Mouse (Mus musculus): ENCODE results near the gene Abhd4.

Abhd4 gene

GRCm38 (mm10) chr14:54253741-54254291, at the start of gene Abhd4, which contains the start of gene Dad1:
TSS of gene Abhd4 (plus strand) at chr14:54254188.
TSS of gene Dad1 (minus strand) at chr14:54254104.
- DNase-seq, result peak; percentile 98

DNA sequence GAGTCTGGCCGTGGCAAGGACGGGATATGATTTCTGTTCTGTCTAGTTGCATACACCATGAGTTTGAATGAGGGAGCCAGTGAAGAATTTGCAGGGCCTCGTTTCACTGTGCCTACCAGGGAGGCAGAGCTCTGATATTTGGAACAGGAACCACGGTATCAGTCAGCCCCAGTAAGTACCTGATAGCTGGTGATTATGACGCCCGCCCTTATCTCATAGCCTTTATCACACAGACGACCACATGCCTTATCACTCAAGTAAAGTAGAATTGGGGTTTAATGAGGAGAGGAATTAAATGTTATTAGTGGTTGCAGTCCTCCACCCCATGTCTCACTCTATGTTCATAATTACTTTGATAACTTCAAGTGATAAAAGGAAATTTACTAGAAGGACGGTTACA, 49.7 kb upstream of the Abhd4 start:
- DNase-seq, result no peak

DNA sequence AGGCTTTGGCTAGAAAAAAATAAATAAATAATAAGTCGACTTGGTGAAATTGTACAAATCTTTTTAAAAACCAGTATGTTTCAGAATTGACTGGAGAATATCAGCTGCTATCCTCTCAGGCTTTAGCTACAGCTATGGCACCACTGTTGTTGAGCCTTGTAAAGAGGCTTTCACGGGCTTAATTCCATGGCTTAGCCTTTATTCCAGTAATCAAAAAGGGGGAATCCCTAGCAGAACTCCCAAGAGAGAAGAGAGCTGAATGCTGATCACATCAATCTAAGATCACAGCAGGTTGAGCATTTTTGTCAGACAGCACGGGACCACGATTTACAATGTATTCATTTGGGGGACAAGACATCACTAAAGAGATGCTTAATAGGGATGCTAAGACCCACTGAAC, 49.2 kb upstream of the Abhd4 start:
- no peak for DNase-seq

GRCm38 (mm10) chr14:54205904-54206303, 48.1 kb upstream of the Abhd4 start:
- no peak for DNase-seq

DNA sequence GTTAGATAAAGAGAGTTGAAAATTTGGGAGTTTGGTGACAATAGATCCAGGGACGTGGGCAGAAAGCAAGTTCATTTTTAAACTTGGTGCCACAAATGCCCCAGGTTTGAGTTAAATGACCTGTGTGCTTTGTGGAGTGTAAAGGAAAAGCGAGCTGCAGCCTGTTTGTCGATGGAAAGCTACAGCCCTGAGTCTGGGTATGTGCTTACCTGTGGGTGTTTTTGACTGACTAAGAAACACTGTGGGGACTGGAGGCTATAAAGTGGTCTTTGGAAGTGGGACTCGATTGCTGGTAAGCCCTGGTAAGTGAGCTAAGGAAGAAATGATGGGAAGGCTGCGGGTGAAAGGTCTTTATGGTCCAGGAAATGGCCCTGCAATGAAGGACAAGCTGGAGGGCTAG, 47.7 kb upstream of the Abhd4 start:
- DNase-seq, result no peak

- DNase-seq, result no peak
Observed at GRCm38 (mm10) chr14:54206750-54207550, 47.0 kb upstream of the Abhd4 start.

GRCm38 (mm10) chr14:54207924-54208323, 46.1 kb upstream of the Abhd4 start:
- DNase-seq, result no peak

DNA sequence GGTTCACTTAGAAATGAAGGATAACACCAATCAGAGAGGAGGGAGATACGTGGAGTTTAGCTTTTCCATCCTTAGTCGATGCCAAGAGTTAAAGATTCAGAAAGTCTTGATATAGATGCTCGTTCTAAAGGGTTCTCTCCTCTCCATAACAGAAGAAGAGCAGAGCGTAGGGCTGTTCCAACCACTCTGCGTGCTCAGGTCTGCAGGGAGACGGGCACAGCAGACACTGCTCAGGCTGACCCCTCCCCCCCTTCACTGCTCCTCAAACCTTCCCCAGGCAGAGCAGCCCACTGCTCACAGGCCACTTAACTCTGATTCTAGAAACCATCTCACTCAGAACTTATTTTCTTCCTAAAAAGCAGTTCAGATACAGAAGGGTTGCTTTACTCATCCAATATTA, 45.2 kb upstream of the Abhd4 start:
- DNase-seq, result no peak

DNA sequence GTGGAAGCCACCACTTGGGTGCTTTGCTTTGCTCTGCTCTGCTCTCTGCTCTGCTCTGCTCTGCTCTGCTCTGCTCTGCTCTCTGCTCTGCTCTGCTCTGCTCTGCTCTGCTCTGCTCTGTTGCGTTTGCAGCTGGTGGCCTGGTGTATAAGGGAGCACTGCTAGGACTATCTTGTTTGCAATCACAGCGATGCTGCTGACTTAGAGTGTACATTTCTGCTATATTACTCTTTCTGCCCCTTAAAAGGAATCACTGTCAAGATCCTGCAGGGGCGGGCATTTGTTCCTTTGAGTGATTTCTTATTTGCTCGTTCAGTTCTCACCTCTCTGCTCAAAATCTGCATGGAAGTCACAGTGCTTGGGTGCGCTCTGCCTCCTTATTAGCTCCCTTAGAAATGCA, 44.1 kb upstream of the Abhd4 start:
- DNase-seq, result no peak

- no peak for DNase-seq
Observed at GRCm38 (mm10) chr14:54210401-54210800, 43.6 kb upstream of the Abhd4 start.

- no peak for DNase-seq
Observed at GRCm38 (mm10) chr14:54211199-54211598, 42.8 kb upstream of the Abhd4 start.

- DNase-seq, result no peak
Observed at GRCm38 (mm10) chr14:54211755-54212154, 42.2 kb upstream of the Abhd4 start.

DNA sequence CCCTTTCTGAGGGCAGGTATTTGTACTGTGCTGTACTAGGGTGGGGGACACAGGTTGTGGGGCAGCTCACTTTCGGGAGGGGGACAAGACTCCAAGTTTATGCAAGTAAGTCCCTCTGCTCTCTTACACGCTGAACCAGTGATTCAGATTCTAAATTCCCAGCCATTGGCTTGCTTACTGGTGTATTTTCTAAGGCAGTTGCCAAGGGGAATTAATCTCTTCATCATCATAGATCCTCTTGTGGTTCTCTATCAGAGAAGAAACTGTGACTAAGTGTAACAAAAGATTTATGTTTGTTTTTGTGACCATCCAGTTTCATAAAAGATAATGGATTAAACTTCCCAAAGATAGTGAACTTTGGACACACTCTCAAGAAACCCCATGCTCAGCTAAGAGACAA, 40.3 kb upstream of the Abhd4 start:
- no peak for DNase-seq

DNA sequence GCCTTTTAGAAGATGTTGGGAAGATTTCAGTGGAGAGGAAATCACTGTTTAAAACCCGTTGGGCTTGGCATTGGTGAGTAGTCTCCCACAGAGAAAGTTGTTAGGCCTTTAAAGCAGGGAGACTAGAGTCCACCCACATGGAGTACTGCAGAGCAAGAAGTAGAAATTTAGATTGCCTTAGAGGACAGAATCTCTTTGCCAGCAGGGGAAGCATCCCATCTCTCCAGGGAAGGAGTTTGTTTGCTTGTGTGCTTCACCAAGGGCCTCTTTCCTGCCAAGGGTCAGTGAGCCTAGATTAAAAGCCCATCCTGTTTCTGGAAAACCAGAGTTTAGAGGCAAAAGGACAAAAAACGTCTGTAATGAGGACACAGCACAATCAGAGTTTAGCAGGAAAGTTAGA, 39.5 kb upstream of the Abhd4 start:
- DNase-seq, result no peak

- no peak for DNase-seq
Observed at GRCm38 (mm10) chr14:54214901-54215300, 39.1 kb upstream of the Abhd4 start.

- peak; percentile 69 for DNase-seq
Observed at GRCm38 (mm10) chr14:54216126-54216525, 37.9 kb upstream of the Abhd4 start.

GRCm38 (mm10) chr14:54218233-54218632, 35.8 kb upstream of the Abhd4 start:
- DNase-seq, result no peak

DNA sequence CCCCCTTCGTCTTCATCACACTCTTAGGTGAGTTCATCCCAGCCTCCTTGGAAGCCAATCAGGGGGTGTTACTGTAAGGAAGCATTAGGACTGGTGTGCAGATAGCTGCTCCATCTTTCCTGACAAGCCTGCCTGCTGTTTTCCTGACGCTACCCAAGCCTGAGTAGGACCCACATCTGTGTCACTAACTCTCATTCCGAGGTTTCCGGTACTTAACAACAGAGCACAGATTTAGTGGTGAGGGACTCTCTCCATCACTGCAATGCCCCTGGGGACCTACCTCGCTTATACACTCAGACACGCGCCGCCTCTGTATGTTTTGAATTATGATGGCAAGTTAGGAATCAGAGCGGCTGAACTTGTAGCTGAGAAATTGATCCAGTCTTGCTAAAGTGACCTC, 35.3 kb upstream of the Abhd4 start:
- DNase-seq, result no peak

GRCm38 (mm10) chr14:54219256-54219655, 34.7 kb upstream of the Abhd4 start:
- no peak for DNase-seq

- no peak for DNase-seq
Observed at GRCm38 (mm10) chr14:54219849-54220248, 34.1 kb upstream of the Abhd4 start.

DNA sequence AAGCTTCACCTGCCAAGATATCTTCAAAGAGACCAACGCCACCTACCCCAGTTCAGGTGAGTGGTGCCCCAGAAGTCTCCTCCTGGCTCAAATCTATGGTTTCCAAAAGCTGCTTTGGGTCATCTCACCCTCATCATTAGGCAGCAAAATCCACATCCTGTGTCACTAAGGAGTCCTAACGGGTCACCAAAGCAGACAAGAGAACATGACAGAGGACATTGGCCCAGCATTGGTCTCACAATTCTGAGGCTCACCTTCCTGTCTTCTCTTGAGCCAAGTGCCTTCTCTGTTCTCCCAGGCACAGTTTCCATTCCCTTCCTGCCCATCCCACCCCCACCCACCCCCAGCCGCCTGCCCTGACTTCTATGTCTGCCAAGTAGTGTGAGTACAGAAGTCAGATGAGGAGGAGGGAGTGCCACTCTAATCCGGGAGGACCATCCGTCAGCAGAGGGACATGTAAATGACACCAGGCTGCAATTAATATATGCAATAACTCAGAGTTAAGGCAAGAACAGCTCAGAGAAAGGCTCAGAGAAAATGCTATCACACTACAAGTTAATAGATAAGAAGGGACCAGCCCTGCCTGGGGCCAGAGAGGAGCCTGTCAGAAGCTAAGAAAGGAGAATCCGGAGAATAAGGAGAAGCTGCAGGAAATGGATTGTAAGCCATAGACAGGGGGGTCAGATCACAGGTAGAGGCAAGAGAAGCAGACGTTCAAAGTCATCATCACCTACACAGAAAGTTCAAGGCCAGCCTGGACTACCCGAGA, 33.1 kb upstream of the Abhd4 start:
- no peak for DNase-seq

DNA sequence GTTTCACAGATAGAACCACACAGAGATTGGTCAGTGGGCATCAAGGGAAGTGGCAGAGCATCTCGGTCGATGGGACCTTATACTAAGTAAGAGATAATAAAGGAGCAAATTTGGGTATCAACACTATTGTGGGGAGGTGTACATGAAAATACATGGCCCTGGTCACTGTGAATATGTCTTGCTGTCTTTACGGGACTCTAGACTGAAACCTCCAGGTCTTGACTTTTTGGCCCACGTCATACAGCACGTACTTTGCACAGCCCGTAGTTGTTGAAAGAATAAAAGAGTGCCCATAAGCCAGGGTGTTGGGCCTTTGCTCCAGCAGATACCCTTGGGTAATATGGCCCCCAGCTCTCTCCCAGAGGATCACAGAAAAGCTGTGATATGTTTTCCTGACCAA, 32.3 kb upstream of the Abhd4 start:
- no peak for DNase-seq

DNA sequence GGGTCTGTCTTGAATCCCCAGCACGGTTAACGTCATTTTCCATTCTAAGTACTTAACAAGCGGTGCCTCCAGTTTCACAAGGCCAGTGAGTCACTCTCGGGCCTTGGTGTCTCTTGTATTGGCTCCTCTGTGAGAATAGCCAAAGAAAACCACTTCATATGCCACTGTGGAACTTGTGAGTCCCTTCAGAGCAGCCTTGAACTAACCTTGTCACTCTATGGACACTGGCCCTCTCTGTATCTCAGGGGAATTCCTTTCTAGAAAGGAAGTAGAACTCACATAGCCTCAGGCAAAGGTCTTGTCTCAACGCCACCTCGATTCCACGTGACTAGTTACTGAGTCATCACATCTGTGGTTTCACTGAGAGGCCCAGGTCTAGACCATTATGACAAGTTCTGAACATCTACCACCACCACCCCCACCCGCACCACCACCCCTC, 31.7 kb upstream of the Abhd4 start:
- no peak for DNase-seq
